Mouse (Mus musculus) mature B cell (primary cell): ENCODE measurements around the gene Kcnj14.

Experiments
- in situ Hi-C: fragments of 300-500 bp; cut with MboI; formaldehyde crosslinking; loops from 2 replicates; pipeline ENCODE4 v1.14.3; 2019

Kcnj14 gene

GRCm38 (mm10) chr7:45824598-45824997, at the start of gene Kcnj14:
Gene Kcnj14, minus strand, starts transcription at chr7:45824782.
- in situ Hi-C loops, result no loop called here

GRCm38 (mm10) chr7:45873061-45873947, 48.7 kb upstream of the Kcnj14 start:
- in situ Hi-C loops, result loop anchor here (5.0 kb wide), 1 partner anchor 49 kb away; the partner anchor contains the start of genes Ccdc114 and Emp3

- in situ Hi-C loops, result loop anchor here (5.0 kb wide), 1 partner anchor 50 kb away; the partner anchor contains the start of genes Ccdc114 and Emp3
Observed at GRCm38 (mm10) chr7:45872624-45873023, 48.0 kb upstream of the Kcnj14 start, which contains the start of gene Kdelr1. Gene Kdelr1, plus strand, starts transcription at chr7:45872772.

DNA sequence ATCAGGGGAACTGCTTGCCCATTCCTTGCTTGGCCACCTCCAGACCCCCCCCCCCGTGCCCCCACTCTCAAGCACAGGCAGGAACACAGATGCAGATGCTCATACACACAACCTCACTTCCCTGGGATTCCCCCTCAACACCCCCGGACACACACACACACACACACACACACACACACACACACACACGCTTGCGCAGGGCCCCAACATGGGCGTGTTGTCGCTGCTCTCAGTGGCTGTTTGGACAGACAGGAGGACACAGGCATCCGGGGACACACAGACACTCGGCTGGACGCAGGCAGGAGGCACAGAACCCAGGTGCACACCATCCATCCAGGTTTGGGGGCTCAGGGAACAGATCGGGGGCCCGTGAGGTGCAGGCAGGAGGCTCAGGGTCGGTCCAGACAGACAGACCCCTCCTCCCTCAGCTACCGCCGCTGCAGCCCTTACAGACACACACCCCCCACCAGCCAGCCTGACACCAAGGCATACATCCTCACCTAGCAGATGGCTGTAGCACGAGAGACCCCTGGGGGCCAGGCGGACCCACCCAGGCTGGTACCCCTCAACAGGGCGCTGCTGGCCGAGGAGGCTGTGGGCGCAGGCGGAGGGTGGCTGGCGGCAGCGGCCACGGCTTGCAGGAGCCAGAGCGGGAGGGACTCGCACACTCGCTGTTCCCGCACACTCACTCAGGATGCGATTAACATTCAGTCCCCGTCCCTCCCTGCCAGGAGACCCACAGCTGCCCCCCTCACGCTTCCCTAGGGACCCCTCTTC, 45.9 kb upstream of the Kcnj14 start:
- in situ Hi-C loops, result loop anchor here (5.0 kb wide), 1 partner anchor 52 kb away; the partner anchor contains the start of genes Ccdc114 and Emp3

DNA sequence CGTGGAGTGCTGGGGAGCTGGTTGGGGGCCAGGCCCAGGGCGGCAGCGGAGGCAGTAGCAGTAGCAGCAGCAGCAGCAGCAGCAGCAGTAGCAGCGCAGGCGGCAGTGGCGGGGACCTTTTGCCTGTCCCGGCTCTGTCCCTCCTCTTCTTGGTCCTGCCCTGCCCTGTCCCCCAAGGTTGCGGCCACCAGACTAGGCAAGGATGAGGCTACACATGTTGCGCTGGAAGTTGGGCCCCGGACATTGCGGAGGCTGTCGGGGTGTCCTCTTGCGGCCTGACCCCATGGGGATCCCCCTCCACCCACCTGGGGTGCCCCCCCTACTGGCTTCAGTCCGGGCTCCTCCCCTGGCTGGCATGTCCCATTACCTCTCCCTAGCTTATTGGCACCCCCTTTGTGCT, 45.2 kb upstream of the Kcnj14 start:
- in situ Hi-C loops, result loop anchor here (5.0 kb wide), 1 partner anchor 53 kb away; the partner anchor contains the start of genes Ccdc114 and Emp3

GRCm38 (mm10) chr7:45869107-45869670, 44.6 kb upstream of the Kcnj14 start:
- in situ Hi-C loops, result no loop called here

DNA sequence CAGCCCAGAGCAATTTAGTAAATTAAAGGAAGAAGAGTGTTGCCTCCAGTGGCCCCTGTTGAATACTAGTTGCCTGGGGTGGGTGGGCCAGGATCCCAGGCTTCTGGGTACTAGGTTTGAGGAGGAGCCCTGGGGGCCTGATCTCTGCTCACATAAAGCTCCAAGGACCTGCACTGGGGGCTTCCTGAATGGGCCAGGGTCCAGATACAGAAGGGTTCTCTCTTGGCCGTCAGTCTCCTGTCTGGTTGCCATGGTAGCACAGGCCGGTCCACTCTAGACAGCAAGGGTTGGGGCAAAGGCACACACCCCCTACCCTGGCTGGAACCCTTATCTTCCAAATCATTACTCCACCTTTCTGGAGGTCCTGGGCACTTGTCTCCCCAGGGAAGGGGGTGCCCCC, 43.3 kb upstream of the Kcnj14 start:
- in situ Hi-C loops, result no loop called here

- in situ Hi-C loops, result no loop called here
Observed at GRCm38 (mm10) chr7:45865925-45866910, 41.6 kb upstream of the Kcnj14 start.

- in situ Hi-C loops, result no loop called here
Observed at GRCm38 (mm10) chr7:45864435-45864834, 39.9 kb upstream of the Kcnj14 start.

GRCm38 (mm10) chr7:45862804-45863203, 38.2 kb upstream of the Kcnj14 start:
- in situ Hi-C loops, result no loop called here

DNA sequence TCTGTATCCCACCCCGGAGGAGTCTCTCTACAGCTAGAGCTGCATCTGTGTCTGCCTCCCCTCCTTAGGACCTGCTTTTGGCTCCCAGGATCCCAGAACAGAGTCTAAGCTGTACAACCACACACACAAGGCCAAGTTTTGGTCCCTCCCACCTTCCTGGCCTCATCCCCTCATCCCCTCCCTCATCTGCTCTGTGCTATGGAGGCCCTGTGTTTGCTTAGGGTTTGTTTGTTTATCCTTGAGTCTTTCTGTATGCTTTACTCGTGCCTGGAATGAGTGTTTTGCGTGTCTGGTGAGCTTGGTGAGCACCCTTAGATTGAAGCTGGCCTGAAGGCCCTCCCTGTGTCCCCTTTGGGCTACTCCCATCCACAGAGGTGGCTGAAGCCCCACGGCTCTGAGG, 34.4 kb upstream of the Kcnj14 start:
- in situ Hi-C loops, result no loop called here

DNA sequence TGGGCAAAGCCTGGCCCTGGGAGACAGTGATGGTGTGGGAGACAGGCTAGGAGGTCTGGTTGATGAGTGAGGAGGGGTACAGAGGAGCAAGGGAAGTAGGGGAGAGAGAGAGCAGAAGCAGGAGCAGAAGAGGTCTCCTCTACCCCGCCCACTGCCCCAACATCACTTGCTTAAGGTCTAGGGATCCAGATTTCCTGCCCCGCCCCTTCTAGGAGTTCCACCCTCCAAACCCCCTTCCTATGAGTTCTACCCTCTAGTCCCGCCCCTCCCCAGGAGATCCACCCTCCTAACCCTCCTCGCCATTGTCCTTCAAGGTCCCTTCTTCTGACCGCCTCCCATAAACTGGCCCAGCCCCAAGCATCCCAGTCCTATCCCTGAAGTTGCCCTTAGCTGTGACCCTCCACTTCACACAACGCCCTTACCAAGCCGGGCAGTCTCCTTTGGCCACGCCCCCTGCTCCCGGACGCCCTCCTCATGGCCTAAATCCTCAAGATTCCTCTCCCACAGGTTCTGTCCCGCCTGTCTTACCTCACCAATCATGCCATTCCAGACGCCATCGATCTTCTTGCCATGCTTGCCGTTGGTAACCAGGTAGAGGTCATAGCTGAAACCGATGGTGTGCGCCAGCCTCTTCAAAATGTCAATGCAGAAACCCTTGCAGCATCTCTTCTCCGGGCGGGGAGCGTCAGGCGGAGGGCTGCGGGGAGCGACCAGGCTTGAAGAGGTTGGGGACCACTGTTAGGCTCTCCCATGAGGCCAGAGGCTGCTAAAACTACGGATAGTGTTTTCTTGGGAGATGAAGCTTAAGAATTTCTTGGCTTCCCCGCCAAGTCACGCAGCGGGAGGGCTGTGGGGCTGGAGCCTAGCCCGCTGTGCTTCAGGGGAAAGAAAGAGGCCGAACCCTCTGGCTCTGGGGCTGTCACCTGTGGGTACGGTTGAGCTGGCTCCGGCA, 32.6 kb upstream of the Kcnj14 start:
- in situ Hi-C loops, result no loop called here

GRCm38 (mm10) chr7:45853089-45853488, 28.5 kb upstream of the Kcnj14 start:
- in situ Hi-C loops, result no loop called here

DNA sequence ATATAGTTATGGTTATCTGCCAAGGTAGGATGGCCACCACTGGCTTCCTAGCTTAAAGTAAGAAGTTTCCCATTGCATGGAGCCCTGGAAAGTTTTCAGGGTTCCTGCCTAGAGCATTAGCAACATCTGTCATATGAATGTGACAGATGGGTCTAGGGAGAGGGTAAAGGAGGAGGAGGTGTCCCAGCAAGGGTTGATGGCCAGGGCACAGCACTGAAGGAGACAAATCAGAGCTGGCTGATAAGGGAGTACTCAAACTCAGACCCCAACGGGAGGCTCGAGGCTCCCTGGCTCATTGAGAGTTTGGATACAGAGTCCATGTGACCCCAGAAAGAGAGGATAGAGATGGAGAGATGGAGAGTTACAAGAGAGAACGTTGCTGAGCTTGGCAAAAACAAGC, 26.1 kb upstream of the Kcnj14 start:
- in situ Hi-C loops, result no loop called here

DNA sequence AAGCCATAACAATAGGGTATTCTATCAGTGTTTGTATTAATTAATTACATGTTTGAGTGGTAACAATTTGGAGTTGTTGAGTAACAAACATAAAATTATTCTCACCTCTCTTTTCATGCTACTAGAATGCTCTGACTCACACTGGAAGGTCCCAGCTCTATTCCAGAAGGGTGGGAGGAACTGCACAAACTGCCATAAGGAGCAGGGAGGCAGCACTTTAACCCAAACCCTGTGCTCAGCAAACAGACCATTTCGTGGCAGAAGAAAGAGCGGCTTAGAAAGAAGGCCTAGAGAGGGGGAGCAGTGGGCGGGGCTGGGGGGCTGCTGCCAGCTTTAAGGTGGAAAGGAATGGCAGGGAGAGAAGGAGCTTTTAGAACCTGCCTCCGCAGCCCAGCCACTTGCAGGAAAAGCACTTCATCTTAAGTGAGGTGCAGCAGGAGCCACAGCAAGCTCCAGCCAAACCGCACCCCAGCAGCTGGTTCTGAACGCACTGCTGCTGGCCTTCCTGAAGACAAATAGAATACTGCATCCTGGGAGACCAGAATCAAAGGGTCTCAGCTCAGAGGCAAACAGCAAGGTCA, 24.0 kb upstream of the Kcnj14 start:
- in situ Hi-C loops, result no loop called here

GRCm38 (mm10) chr7:45842950-45843744, 18.6 kb upstream of the Kcnj14 start:
- in situ Hi-C loops, result no loop called here

DNA sequence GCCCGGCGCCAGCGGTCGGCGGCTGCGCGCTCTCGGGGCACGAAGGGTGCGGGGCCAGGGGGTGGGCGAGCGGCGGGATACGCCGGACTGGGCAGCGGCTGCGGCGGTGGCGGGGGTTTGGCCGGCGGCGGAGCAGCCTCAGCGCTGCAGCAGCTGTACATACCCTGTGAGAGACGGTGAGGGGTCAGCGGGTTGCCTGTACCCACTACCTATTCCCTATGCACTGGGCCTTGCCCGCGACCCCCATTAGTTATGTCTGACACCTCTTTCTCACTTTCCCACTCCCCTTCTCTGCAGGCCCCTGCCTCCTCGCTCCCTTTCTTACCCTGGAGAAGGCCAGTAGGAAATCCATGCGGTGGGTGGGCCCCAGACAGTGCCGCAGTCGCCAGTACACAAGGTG, 9.3 kb upstream of the Kcnj14 start:
- in situ Hi-C loops, result no loop called here

DNA sequence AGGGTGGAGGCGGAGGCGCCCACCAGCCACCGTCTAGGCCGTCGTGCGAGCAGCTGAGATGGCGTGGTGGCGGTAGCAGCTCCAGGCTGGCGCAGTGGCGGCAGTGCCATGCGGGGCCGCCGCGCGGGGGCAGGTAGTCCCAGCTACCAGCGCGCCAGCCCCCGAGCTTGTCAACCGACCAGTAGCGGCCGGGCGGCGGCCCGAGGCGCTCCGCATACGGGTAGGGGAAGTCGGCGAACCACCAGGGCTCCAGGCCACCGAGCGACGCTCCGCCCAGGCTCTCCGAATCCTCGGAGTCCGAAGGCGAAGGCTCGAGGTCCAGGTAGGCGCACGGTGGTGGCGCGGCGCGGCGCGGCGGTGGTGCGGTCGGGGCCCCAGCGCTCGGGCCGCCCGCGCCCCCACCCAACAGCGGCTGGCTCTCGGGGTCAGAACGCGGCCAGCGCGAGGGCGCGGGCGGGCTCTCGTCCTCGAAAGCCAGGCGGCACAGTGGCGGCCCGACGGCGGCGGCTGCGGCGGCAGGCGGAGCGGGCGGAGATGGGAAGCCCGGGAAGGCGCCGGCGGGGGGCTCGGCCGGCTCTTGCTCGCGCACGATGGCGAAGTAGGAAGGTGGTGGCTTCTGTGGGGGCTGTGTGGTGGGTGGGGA, 8.7 kb upstream of the Kcnj14 start:
- in situ Hi-C loops, result no loop called here
